Mouse (Mus musculus) neural tube, embryonic 15.5 days (tissue): ENCODE measurements at regions not wholly inside any gene's neighbourhood (a gene's known extent, or its start where the extent isn't known, plus 50 kb on each side); places are given as distances from the start of the nearest gene placed in this dataset.
A peak's percentile ranks its signal among the peaks of the same experiment; 100 is the strongest.

Experiments used
- ATAC-seq: fragments of 200-750 bp; cut with Nextera tagmentation; 2 replicates; pipeline ENCODE4 v1.8.0; 2017; ENCODE audit warnings: mild to moderate bottlenecking, moderate TSS enrichment, moderate library complexity; ENCODE audit not compliant: low FRiP score
- H3K27ac ChIP-seq: fragments of 300-500 bp; sonication (generic); replicated peaks from 2 replicates; pipeline ENCODE4 v1.5.1; 2015; ENCODE audit warnings: mild to moderate bottlenecking, inconsistent platforms
- H3K27me3 ChIP-seq: fragments of 300-500 bp; sonication (generic); replicated peaks from 2 replicates; pipeline ENCODE4 v1.6.1; 2015; ENCODE audit warnings: inconsistent platforms
- H3K36me3 ChIP-seq: fragments of 300-500 bp; sonication (generic); 2 replicates; pipeline ENCODE4 v1.6.1; 2015; ENCODE audit warnings: inconsistent platforms
- H3K4me1 ChIP-seq: fragments of 300-500 bp; sonication (generic); 2 replicates; pipeline ENCODE4 v1.6.1; 2015; ENCODE audit warnings: inconsistent platforms
- H3K4me2 ChIP-seq: fragments of 300-500 bp; sonication (generic); 2 replicates; pipeline ENCODE4 v1.6.1; 2015; ENCODE audit warnings: inconsistent platforms, mild to moderate bottlenecking, moderate library complexity
- H3K4me3 ChIP-seq: fragments of 300-500 bp; sonication (generic); replicated peaks from 2 replicates; pipeline ENCODE4 v1.5.1; 2015; ENCODE audit warnings: mild to moderate bottlenecking, inconsistent platforms
- H3K9ac ChIP-seq: fragments of 300-500 bp; sonication (generic); replicated peaks from 2 replicates; pipeline ENCODE4 v1.6.1; 2015; ENCODE audit warnings: mild to moderate bottlenecking, inconsistent platforms
- H3K9me3 ChIP-seq: fragments of 300-500 bp; sonication (generic); replicated peaks from 2 replicates; pipeline ENCODE4 v1.6.1; 2016; ENCODE audit warnings: inconsistent platforms
- WGBS: fragments of 180-500 bp; shearing (Covaris S2); methylation state at CpG from one replicate; pipeline ENCODE4 v1.1.7; 2015; ENCODE audit warnings: mixed read lengths; 5-methylcytosine and 5-hydroxymethylcytosine counted together

DNA sequence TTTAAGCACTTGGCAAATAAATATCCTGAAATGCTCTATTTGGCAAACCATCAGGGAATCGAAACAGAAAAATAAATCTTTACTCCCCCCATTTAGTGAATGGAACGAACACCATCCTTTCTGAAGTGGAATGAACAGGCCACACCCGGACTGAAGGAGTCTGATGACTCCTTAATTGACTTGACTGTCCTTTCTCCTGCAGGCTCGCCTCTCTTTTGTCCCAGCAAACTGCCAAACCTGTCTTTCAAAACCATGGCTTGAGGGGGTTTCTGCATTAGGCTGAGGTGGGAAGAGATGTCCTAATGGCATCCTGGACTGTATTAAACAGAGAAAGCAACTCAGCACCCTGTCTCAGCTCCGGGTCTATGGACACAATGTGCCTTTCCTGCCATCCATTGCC is 234.1 kb downstream of the Ankrd50 start:
- Histone ChIP-seq H3K4me2 (no peak overlapping the region), H3K4me3 (no peak overlapping the region), H3K9me3 (no peaks in the 10 kb centered on the region), H3K27me3 (no peaks in the 10 kb centered on the region), H3K9ac (no peak overlapping the region), H3K36me3 (no peaks in the 10 kb centered on the region), H3K4me1 (no peaks in the 10 kb centered on the region), H3K27ac (no peak overlapping the region)
- no peak for ATAC-seq
- WGBS, result 74% methylated on average over 5 of the region's 5 CpGs

DNA sequence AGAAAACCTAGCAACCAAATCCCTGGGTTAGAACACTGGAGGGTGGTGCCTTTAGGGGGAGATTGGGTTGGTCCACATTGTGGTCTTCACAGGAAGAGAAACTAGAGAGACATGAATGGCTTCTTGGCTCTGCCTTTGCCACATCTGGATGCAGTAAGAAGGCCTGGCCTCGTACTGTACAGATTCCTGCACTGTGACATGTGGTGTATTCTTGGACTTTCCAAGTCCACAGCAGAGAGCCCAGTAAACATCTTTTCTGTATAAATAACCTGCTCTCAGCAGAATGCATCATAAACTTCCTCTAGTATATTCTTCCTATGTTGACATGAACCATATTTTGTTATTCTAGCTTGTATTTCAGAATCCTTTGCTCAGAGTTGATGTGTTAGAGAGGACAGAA is 235.7 kb downstream of the Ankrd50 start:
- Histone ChIP-seq H3K36me3 (no peaks in the 10 kb centered on the region), H3K9me3 (no peaks in the 10 kb centered on the region), H3K27ac (no peak overlapping the region), H3K4me2 (no peak overlapping the region), H3K27me3 (no peaks in the 10 kb centered on the region), H3K4me3 (no peak overlapping the region), H3K9ac (no peak overlapping the region), H3K4me1 (no peaks in the 10 kb centered on the region)
- no peak for ATAC-seq
- 84% methylated on average over 1 of the region's 1 CpGs for WGBS

DNA sequence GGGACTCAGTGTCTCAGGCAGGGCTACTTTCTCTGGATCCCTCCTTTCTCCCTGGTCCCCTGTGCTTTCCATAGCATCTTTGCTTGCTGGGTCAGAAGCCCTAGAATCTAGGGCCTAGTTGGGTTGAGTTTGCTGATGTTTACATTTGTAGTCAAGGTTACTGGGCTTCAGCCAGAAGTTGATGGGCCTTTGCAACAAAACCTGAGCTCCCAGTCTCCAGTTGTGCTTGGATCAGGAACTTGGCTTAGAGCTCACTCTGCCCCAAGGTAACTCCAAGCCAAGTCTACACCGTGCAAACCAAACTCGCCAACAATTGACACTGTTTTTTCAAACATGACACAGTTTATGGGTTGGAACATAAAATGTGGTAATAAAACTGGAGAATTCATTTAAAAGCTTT is 238.2 kb downstream of the Ankrd50 start:
- Histone ChIP-seq H3K9ac (no peak overlapping the region), H3K27me3 (no peaks in the 10 kb centered on the region), H3K4me3 (no peak overlapping the region), H3K9me3 (no peaks in the 10 kb centered on the region), H3K4me2 (no peak overlapping the region), H3K36me3 (no peaks in the 10 kb centered on the region), H3K27ac (no peak overlapping the region), H3K4me1 (no peaks in the 10 kb centered on the region)
- WGBS, result 55% methylated on average over 2 of the region's 2 CpGs
- no peak for ATAC-seq

DNA sequence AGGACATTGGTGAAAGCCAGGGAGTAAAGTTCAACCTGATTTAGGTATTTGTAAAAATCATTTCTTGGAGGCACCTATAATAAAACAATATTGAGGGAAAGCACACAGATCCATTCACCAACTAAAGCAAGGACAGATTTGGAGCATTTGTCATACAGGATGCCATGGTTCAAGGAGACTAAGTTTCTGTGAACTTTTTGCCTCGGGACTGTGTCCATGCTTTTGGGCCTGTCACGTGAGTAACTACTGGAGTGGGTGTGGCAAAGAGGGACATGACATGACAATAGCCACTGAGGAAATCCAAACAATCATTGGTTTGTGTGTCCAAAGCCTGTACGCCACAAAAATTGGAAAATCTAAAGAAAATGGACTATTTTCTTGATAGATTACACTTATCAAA is 241.4 kb downstream of the Ankrd50 start:
- Histone ChIP-seq H3K9me3 (no peaks in the 10 kb centered on the region), H3K4me3 (no peak overlapping the region), H3K4me2 (no peak overlapping the region), H3K36me3 (no peaks in the 10 kb centered on the region), H3K9ac (no peak overlapping the region), H3K4me1 (no peaks in the 10 kb centered on the region), H3K27me3 (no peaks in the 10 kb centered on the region), H3K27ac (no peak overlapping the region)
- no peak for ATAC-seq
- 95% methylated on average over 3 of the region's 3 CpGs for WGBS

DNA sequence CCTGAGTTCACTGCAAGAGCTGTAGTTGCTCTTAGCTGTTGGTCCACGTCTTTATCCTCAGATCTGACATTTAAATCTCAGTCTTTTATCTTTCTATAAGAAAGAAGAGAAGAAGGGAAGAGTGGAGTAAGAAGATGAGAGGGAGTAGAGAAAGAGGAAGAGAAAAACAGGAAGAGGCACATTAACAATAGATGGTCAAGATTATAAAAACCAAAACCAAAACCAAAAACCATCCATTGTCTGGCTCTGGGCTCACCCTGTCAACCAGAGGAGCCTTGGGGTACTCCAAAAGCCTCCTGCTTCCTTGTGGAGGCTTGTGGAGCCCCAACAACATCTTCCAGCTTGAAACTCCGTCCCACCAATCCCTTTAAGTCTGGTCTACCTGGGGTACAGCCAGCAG is 247.0 kb downstream of the Ankrd50 start:
- no peak for ATAC-seq
- no peak overlapping the region for H3K4me3 ChIP-seq
- no peak overlapping the region for H3K4me2 ChIP-seq
- H3K27me3 ChIP-seq, result no peaks in the 10 kb centered on the region
- no peak overlapping the region for H3K9ac ChIP-seq
- H3K36me3 ChIP-seq, result no peaks in the 10 kb centered on the region
- no peak overlapping the region for H3K27ac ChIP-seq
- H3K9me3 ChIP-seq, result no peaks in the 10 kb centered on the region
- peaks cover 11% of the 10 kb centered on the region for H3K4me1 ChIP-seq
- WGBS, result 83% methylated on average over 2 of the region's 2 CpGs

DNA sequence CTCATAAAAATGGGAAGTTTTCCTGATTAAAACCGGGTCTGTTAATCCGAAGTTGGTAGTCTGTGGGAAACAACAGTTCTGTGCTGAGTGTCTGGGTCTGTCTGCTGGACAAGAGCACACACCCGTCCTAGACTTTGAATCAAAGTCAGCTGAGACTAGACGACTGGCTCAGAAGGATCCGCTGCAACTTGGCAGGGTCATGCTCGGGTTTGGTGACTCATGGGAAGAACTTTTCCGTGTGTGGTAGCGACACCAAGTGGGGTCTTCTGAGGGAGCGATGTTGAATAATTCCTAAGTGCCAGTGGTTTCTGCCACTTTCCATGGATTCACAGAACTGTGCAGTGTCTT is 248.9 kb downstream of the Ankrd50 start:
- ATAC-seq, result no peak
- Histone ChIP-seq H3K27ac (no peak overlapping the region), H3K36me3 (no peaks in the 10 kb centered on the region), H3K9ac (no peak overlapping the region), H3K4me1 (peaks cover 20% of the 10 kb centered on the region), H3K4me3 (no peak overlapping the region), H3K27me3 (no peaks in the 10 kb centered on the region), H3K4me2 (peak overlapping the region; percentile 2; the same call in 1 of the 2 replicates), H3K9me3 (no peaks in the 10 kb centered on the region)
- 85% methylated on average over 9 of the region's 9 CpGs for WGBS

DNA sequence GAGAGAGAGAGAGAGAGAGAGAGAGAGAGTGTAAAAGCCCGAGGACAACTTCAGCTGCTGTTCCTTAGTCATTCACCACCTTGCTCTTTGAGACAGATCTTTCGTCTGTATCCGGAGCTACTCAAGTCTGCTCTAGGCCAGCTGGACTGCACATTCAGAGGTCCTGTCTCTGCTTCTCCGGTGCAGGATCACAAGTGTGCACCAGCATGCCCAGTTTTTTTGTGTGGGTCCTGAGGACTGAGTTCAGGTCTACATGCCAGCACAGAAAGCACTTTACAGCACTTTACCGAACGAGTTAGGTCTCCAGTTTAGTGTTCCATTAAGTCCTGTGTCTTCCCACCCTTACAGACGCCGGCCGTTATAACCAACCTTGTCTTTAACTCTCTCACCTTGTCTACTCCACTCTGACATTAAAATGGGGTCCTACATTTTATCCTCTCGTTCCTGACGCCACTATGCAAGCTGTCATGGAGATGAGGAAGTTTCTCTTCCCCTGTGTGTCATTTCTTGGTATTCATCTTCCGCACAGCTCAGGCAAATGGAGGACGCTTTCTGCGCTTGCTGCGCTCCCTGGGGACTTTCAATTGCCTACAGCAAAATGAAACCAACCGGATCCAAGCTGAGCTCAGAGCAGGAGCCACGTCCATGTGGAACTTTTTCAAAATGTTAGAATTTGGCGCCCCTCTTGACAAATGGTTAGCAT is 249.5 kb downstream of the Ankrd50 start:
- Histone ChIP-seq H3K27ac (no peak overlapping the region), H3K27me3 (no peaks in the 10 kb centered on the region), H3K9me3 (no peaks in the 10 kb centered on the region), H3K4me1 (peaks cover 20% of the 10 kb centered on the region), H3K9ac (no peak overlapping the region), H3K36me3 (no peaks in the 10 kb centered on the region), H3K4me2 (peak overlapping the region; percentile 2; the same call in 1 of the 2 replicates), H3K4me3 (no peak overlapping the region)
- 57% methylated on average over 18 of the region's 18 CpGs for WGBS
- no peak for ATAC-seq

DNA sequence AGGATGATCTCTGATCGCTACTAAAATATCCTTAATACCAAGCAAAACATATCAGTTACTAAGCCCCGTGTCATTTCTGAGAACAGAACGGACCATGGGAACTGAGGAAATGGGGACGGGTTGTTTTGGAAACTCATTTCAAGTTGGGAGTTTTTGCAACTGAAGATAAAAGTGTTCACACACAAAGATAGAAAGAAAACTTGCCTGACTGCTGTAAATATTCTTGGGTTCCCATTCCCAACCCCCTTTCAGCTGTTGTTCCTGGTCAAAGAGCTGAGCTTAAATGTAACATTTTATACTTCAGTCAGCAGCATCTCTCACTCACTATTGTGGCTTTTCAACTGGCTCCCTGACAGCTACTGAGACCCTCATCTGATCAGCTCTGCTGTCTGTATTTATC is 250.1 kb downstream of the Ankrd50 start:
- Histone ChIP-seq H3K27me3 (no peaks in the 10 kb centered on the region), H3K4me2 (no peak overlapping the region), H3K4me1 (peaks cover 20% of the 10 kb centered on the region), H3K9ac (no peak overlapping the region), H3K4me3 (no peak overlapping the region), H3K9me3 (no peaks in the 10 kb centered on the region), H3K27ac (no peak overlapping the region), H3K36me3 (no peaks in the 10 kb centered on the region)
- WGBS, result 85% methylated on average over 4 of the region's 4 CpGs
- no peak for ATAC-seq

DNA sequence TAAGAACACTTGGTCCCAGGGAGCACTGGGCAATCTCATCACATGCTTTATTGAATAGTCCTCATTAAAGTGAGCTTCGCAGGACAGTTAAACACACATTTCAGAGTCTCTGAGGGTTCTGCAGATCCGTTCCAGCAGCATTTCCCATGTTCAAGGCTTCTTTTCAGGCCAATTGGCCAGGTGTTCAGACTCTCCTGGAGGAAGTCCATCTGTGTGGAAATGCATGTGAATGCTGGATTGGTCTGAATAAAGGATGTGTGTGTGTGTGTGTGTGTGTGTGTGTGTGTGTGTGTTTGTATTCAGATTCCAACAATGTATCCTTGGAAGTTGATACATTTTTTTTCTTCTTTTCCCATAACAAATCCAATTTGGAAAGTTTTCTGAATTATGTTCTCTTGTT is 250.6 kb downstream of the Ankrd50 start:
- Histone ChIP-seq H3K4me2 (no peak overlapping the region), H3K27me3 (no peaks in the 10 kb centered on the region), H3K4me1 (peaks cover 20% of the 10 kb centered on the region), H3K9ac (no peak overlapping the region), H3K9me3 (no peaks in the 10 kb centered on the region), H3K27ac (no peak overlapping the region), H3K36me3 (no peaks in the 10 kb centered on the region), H3K4me3 (no peak overlapping the region)
- WGBS, result 31% methylated on average over 2 of the region's 2 CpGs
- ATAC-seq, result no peak

DNA sequence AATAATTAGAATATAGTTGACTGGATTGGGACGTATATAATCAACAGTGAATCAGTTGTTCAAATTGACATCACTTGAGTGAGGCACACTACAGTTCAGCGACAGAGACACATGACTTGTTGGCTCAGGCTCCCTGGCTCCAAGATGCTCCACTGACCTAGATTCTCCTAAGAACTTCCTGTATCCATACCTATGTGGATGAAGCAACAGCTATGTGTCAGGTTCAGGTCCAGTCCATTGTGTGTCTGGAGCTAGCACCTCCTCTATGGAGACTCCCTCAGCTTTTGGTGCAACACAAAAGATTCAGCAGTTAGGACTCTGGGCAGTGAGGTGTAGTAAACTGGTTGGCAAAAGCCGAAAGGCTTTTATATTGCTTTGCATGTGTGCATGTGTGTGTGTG is 251.6 kb downstream of the Ankrd50 start:
- Histone ChIP-seq H3K9me3 (no peaks in the 10 kb centered on the region), H3K27me3 (no peaks in the 10 kb centered on the region), H3K4me2 (no peak overlapping the region), H3K9ac (no peak overlapping the region), H3K27ac (no peak overlapping the region), H3K4me1 (peaks cover 20% of the 10 kb centered on the region), H3K36me3 (no peaks in the 10 kb centered on the region), H3K4me3 (no peak overlapping the region)
- ATAC-seq, result no peak
- WGBS, result 82% methylated on average over 3 of the region's 3 CpGs

DNA sequence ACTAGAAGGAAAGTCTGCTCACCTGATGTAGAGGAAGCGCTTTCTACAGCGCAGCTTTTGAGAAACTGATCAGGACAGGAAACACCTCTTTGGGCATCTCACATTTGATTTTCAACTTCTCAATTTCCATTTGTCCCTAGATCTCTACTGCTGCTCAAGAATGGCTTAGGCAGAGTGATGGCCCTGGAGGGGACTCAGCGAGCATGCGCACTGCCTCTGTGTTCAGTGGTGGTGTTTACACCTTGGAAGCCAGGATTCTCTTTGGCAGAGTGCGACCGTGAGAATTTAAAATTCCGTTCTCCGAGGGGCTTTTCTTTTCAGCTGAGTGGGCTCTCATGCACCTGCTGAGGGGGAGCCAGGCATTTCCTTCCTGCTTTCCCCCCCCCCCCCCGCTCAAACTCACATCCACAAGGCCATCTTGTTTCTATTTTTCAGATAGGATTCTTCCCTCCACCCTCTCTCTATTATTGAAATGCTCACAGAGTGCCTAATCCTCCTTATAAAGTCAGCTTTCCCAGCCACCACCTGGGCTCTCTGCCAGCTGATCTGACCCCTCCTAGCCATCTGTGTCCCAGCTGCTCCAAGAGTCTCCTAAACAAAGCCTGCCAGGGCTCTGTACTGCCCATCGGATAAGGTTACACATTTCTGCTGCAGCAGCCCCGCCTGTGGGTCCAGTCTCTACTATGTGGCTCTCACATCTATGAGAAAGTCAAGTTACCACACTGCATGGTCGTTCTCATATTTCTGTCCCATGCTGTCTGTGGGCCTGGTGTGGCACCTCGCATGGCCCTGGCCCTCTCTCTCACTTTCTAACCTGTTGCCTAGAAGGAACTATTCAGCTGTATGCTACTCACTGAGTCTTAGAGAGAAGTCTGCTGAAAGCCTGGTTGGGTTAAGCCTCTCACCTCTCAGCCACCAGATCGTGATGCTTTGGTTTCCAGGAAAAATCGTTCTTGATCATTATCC is 252.2 kb downstream of the Ankrd50 start:
- Histone ChIP-seq H3K9me3 (no peaks in the 10 kb centered on the region), H3K27me3 (no peaks in the 10 kb centered on the region), H3K36me3 (no peaks in the 10 kb centered on the region), H3K9ac (no peak overlapping the region), H3K27ac (no peak overlapping the region), H3K4me2 (peak overlapping the region; percentile 27), H3K4me1 (peaks cover 20% of the 10 kb centered on the region), H3K4me3 (no peak overlapping the region)
- ATAC-seq, result peak; percentile 50
- WGBS, result 40% methylated on average over 15 of the region's 15 CpGs

DNA sequence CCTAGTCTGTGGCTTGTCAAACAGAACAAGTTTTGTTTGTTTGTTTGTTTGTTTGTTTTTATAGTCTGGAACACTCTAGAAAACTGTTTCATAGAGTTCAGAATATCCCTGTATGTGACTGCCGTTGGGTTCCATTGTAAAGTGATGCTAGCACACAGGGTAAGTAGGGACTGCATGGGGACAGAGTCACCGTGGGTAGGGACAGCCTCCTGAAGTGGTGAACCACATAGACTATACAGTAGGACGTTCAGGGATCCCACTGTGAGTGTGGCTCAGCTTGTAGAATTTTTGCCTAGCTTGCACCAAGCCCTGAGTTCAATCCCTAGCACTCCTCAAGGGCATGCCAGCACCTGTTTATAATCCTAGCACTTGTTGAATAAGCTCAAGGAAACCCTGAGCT is 253.1 kb downstream of the Ankrd50 start:
- H3K27me3 ChIP-seq, result no peaks in the 10 kb centered on the region
- no peak overlapping the region for H3K27ac ChIP-seq
- H3K9ac ChIP-seq, result no peak overlapping the region
- WGBS, result 79% methylated on average over 3 of the region's 3 CpGs
- ATAC-seq, result no peak
- H3K4me2 ChIP-seq, result no peak overlapping the region
- H3K9me3 ChIP-seq, result no peaks in the 10 kb centered on the region
- H3K4me1 ChIP-seq, result peaks cover 20% of the 10 kb centered on the region
- no peaks in the 10 kb centered on the region for H3K36me3 ChIP-seq
- H3K4me3 ChIP-seq, result no peak overlapping the region
